Mouse (Mus musculus) neural tube, embryonic 11.5 days (tissue): ENCODE data around the gene Cdk15. TPM values are rescaled to one million over a fixed set of nuclear protein-coding genes. Genes with fewer than 3 reads are reported as not detected.

Source experiments
- ATAC-seq: fragments of 200-750 bp; cut with Nextera tagmentation; 2 replicates; pipeline ENCODE4 v1.8.0; 2017; ENCODE audit warnings: moderate number of reproducible peaks, mild to moderate bottlenecking, moderate TSS enrichment, moderate library complexity; ENCODE audit not compliant: insufficient read depth, low FRiP score, low TSS enrichment
- DNase-seq: peaks from one replicate; pipeline ENCODE4 v3.0.0-alpha.2; 2015; ENCODE audit warnings: low spot score
- H3K27ac ChIP-seq: fragments of 300-500 bp; sonication (generic); 2 replicates; pipeline ENCODE4 v1.5.1; 2014; ENCODE audit warnings: low read depth, mild to moderate bottlenecking, low read length
- H3K27me3 ChIP-seq: fragments of 300-500 bp; sonication (generic); 2 replicates; pipeline ENCODE4 v1.6.1; 2014; ENCODE audit warnings: mild to moderate bottlenecking, low read length, mixed read lengths; ENCODE audit not compliant: control insufficient read depth, insufficient read depth
- H3K36me3 ChIP-seq: fragments of 300-500 bp; sonication (generic); 2 replicates; pipeline ENCODE4 v1.6.1; 2014; ENCODE audit warnings: mild to moderate bottlenecking, low read length, moderate library complexity, mixed read lengths; ENCODE audit not compliant: control insufficient read depth, insufficient read depth
- H3K4me1 ChIP-seq: fragments of 300-500 bp; sonication (generic); 2 replicates; pipeline ENCODE4 v1.6.1; 2014; ENCODE audit warnings: low read length, mixed read lengths; ENCODE audit not compliant: control insufficient read depth, insufficient read depth
- H3K4me2 ChIP-seq: fragments of 300-500 bp; sonication (generic); 2 replicates; pipeline ENCODE4 v1.6.1; 2014; ENCODE audit warnings: low read depth, mild to moderate bottlenecking, moderate library complexity
- H3K4me3 ChIP-seq: fragments of 300-500 bp; sonication (generic); 2 replicates; pipeline ENCODE4 v1.5.1; 2014; ENCODE audit warnings: low read depth, low read length
- H3K9ac ChIP-seq: fragments of 300-500 bp; sonication (generic); 2 replicates; pipeline ENCODE4 v1.6.1; 2014; ENCODE audit warnings: mild to moderate bottlenecking, low read length
- H3K9me3 ChIP-seq: fragments of 300-500 bp; sonication (generic); 2 replicates; pipeline ENCODE4 v1.6.1; 2016; ENCODE audit warnings: low read length; ENCODE audit not compliant: control insufficient read depth
- WGBS: fragments of 180-500 bp; shearing (Covaris S2); extraction: QIAGEN DNeasy Blood & Tissue Kit; methylation state at CpG from one replicate; pipeline ENCODE4 v1.1.7; 2014; 5-methylcytosine and 5-hydroxymethylcytosine counted together
- polyA plus RNA-seq: library from polyadenylated mRNA; unstranded; fragments of >200 nt; fragmentation: Nextera tagmentation; extraction: Ambion mirVana; gene quantifications from 2 replicates; pipeline ENCODE4 v1.2.1, GENCODE M21; 2014

Cdk15 gene
- polyA plus RNA-seq, 1 experiment from 2014 or later: 0.31 TPM

DNA sequence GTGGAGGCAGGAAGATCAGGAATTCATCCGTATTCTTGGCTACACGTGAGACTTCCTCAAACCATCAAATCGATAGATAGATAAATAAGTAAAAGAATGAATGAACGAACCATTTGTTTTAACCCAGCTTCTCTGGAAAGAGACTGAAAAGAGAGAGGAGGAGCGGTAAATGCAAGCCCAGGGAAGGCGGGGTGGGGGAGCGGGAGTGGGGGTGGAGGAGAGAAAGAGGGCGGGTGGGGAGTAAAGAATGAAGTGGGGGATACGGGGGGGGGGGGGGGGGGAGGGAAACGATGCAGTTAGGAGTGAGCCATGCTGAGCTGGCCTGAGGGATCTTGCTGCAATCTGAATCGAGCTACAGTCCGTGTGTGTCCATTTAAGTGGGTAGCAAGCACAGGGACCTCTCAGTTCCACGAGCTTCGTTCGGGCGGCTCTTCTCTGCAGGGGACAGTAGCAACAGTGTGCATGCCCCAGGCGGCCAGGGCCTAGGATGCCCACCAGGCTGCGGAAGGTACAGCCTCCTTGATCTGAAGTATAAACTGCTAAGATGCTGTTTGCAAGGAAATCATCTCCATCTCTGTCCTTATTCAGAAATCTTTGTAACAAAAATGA lies 3.3 kb upstream of the Cdk15 start:
- no peak overlapping the region for H3K27ac ChIP-seq
- H3K27me3 ChIP-seq: no peaks in the 10 kb centered on the region
- no peak overlapping the region for H3K9ac ChIP-seq
- H3K36me3 ChIP-seq: no peaks in the 10 kb centered on the region
- H3K4me2 ChIP-seq: peak overlapping the region; percentile 37
- ATAC-seq: no peak
- H3K4me1 ChIP-seq: peaks cover 9% of the 10 kb centered on the region
- no peak overlapping the region for H3K4me3 ChIP-seq
- WGBS: 2% methylated on average over 14 of the region's 18 CpGs
- H3K9me3 ChIP-seq: no peaks in the 10 kb centered on the region
- no peak for DNase-seq

DNA sequence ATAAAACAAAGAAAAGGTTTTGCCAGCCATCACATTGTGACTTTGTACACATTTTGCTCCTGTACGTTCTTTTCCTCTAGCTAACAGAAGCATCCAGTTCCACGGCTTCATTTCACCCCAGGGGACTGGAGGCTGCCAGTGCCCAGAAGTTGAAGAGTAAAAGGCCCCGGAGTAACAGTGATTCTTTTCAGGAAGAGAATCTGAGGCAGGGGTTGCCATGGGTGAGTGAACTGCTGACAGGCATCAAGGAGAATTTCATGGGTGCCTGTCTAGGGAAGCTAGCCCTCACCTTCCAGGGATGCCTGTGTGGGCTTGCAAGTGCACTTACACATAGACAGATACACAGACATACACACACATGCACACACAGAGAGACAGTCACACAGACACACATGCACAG lies 1.0 kb downstream of the Cdk15 start:
- Histone ChIP-seq H3K4me1 (peaks cover 9% of the 10 kb centered on the region), H3K27me3 (no peaks in the 10 kb centered on the region), H3K9ac (no peak overlapping the region), H3K36me3 (no peaks in the 10 kb centered on the region), H3K9me3 (no peaks in the 10 kb centered on the region), H3K4me3 (no peak overlapping the region), H3K4me2 (no peak overlapping the region), H3K27ac (no peak overlapping the region)
- DNase-seq (no peak), ATAC-seq (no peak)
- 23% methylated on average over 3 of the region's 3 CpGs for WGBS

DNA sequence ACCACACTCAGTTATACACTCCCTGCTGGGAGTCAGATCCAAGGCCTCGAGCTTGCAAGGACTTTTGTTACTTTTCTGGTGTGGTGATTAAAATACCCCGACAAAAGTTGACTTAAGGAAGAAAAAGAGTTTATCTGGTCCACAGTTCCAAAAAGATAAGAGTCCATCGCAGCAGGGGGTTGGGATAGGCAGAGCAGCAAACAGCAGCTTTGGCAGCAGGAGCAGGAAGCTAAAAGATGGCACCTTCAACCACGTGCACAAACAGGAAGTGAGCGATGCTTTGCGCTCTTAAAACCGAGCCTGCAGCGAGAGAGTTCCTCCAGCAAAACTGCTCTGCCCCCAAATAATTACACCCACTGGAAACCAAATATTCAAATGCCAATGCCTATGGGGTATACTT lies 12.2 kb downstream of the Cdk15 start:
- no peak overlapping the region for H3K4me2 ChIP-seq
- H3K27ac ChIP-seq: no peak overlapping the region
- ATAC-seq (no peak), DNase-seq (no peak)
- no peak overlapping the region for H3K4me3 ChIP-seq
- H3K36me3 ChIP-seq: no peaks in the 10 kb centered on the region
- H3K27me3 ChIP-seq: no peaks in the 10 kb centered on the region
- peaks cover 4% of the 10 kb centered on the region; the same call in 1 of the 2 replicates for H3K4me1 ChIP-seq
- 61% methylated on average over 8 of the region's 8 CpGs for WGBS
- H3K9ac ChIP-seq: no peak overlapping the region
- no peaks in the 10 kb centered on the region for H3K9me3 ChIP-seq

DNA sequence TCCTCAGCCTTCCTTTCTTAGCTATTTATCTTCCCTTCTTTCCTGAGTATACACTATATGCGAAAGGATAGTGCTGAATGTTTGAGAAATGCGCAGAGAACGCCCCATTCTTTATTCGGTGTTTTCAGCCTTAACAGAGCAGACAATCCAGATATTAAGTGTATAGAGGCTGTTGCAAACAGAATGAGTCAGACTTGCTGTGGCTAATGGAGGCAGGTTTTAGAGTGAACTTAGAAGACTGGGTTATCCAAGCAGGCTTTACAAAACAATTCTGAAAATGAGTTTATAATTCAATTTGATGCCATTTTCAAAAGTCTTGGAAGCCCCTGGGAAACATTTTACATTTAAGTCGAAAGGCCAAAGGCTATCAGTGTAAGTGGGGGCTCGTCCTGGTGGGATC lies 12.8 kb downstream of the Cdk15 start:
- Histone ChIP-seq H3K4me2 (no peak overlapping the region), H3K9ac (no peak overlapping the region), H3K4me1 (peaks cover 4% of the 10 kb centered on the region; the same call in 1 of the 2 replicates), H3K9me3 (no peaks in the 10 kb centered on the region), H3K36me3 (no peaks in the 10 kb centered on the region), H3K27ac (0 out of 2 replicates have a peak overlapping the region, but pooled peaks have one; percentile 8), H3K27me3 (no peaks in the 10 kb centered on the region), H3K4me3 (no peak overlapping the region)
- no peak for DNase-seq
- ATAC-seq: no peak
- WGBS: 85% methylated on average over 6 of the region's 6 CpGs

DNA sequence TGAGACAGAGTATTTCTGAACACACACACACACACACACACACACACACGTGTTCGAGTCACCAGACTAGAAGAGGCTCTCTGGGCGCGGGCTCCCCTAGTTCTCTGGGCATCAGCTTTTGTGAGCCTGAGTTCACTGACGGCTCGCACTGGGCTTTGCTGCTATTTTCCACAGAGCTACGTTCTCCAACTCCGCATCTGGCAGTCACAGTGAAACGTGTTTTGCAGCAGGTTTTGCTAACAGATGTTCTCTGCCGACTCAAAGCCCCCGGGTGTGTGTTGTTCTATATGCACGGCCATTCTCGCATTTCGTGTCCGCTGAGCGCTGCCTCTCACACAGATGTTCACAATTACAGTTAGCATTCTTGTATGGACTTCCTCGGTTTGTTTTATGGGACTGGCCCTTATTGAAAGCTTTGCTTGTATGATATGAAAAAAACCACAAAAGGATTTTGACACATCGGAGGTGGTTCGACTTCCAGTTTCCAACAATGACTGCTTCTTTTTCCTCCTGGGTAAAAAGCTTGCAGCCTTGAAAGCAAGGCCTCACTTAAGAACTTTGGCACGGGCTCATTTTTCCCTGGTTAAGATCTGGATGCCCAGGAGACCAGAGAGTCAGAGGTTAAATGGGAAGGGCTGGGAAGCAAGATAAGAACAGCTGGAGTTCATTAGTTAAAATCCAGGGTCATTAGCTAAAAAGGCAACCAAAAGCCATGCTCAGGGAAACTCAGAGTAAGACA lies 13.4 kb downstream of the Cdk15 start:
- H3K9ac ChIP-seq: no peak overlapping the region
- 55% methylated on average over 20 of the region's 20 CpGs for WGBS
- peak; percentile 68 for DNase-seq
- H3K4me2 ChIP-seq: no peak overlapping the region
- peaks cover 4% of the 10 kb centered on the region; the same call in 1 of the 2 replicates for H3K4me1 ChIP-seq
- H3K27me3 ChIP-seq: no peaks in the 10 kb centered on the region
- no peak overlapping the region for H3K4me3 ChIP-seq
- no peak for ATAC-seq
- H3K9me3 ChIP-seq: no peaks in the 10 kb centered on the region
- H3K36me3 ChIP-seq: no peaks in the 10 kb centered on the region
- H3K27ac ChIP-seq: peak overlapping the region; percentile 42; the same call in 1 of the 2 replicates

GRCm38 (mm10) chr1:59272189-59272588 lies 15.5 kb downstream of the Cdk15 start:
- H3K4me2 ChIP-seq: no peak overlapping the region
- H3K27ac ChIP-seq: no peak overlapping the region
- WGBS: 66% methylated on average over 3 of the region's 3 CpGs
- DNase-seq (no peak), ATAC-seq (no peak)
- H3K27me3 ChIP-seq: no peaks in the 10 kb centered on the region
- H3K9ac ChIP-seq: no peak overlapping the region
- H3K36me3 ChIP-seq: no peaks in the 10 kb centered on the region
- H3K9me3 ChIP-seq: no peaks in the 10 kb centered on the region
- no peak overlapping the region for H3K4me3 ChIP-seq
- peaks cover 4% of the 10 kb centered on the region; the same call in 1 of the 2 replicates for H3K4me1 ChIP-seq

- Histone ChIP-seq H3K4me2 (no peak overlapping the region), H3K4me3 (no peak overlapping the region), H3K9ac (no peak overlapping the region), H3K36me3 (no peaks in the 10 kb centered on the region), H3K27ac (no peak overlapping the region), H3K9me3 (no peaks in the 10 kb centered on the region), H3K4me1 (no peaks in the 10 kb centered on the region), H3K27me3 (no peaks in the 10 kb centered on the region)
- DNase-seq (no peak), ATAC-seq (no peak)
- WGBS: 87% methylated on average over 5 of the region's 5 CpGs
Observed at GRCm38 (mm10) chr1:59285880-59286279, 29.2 kb downstream of the Cdk15 start.

GRCm38 (mm10) chr1:59286316-59286850 lies 29.7 kb downstream of the Cdk15 start:
- no peaks in the 10 kb centered on the region for H3K9me3 ChIP-seq
- no peak for DNase-seq
- H3K27me3 ChIP-seq: no peaks in the 10 kb centered on the region
- H3K4me2 ChIP-seq: no peak overlapping the region
- no peak overlapping the region for H3K27ac ChIP-seq
- no peak for ATAC-seq
- H3K36me3 ChIP-seq: no peaks in the 10 kb centered on the region
- H3K4me1 ChIP-seq: no peaks in the 10 kb centered on the region
- H3K4me3 ChIP-seq: no peak overlapping the region
- no peak overlapping the region for H3K9ac ChIP-seq
- WGBS: 78% methylated on average over 13 of the region's 13 CpGs

DNA sequence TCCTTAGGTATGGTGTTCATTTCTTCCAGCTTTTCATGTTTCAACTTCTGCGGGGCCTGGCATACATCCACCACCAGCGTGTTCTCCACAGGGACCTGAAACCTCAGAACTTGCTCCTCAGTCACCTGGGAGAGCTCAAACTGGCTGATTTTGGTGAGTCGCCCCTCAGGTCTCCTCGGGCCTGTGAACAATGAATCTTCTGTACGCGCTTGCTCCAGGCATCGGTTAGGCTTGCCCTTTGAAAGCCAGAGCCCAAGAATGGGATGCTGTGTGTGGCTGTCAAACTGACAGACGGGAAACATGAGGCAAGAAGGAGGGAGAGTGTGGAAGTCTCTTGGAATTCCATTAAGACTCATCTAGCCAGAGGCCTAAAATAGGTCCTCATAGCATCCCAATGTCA lies 31.0 kb downstream of the Cdk15 start:
- Histone ChIP-seq H3K27ac (no peak overlapping the region), H3K4me3 (no peak overlapping the region), H3K27me3 (no peaks in the 10 kb centered on the region), H3K4me2 (no peak overlapping the region), H3K9me3 (no peaks in the 10 kb centered on the region), H3K9ac (no peak overlapping the region), H3K4me1 (peaks cover 3% of the 10 kb centered on the region; the same call in 1 of the 2 replicates), H3K36me3 (no peaks in the 10 kb centered on the region)
- DNase-seq (no peak), ATAC-seq (no peak)
- 57% methylated on average over 8 of the region's 8 CpGs for WGBS
